Mouse (Mus musculus) adrenal gland, postnatal 36 days (tissue): Measurements from ENCODE around the gene Zfp97. TPM values are rescaled to one million over a fixed set of nuclear protein-coding genes. Genes with fewer than 3 reads are reported as not detected.
"Not testable (repeated sequence)": the region's sequence is repeated elsewhere in the genome, so short reads cannot be mapped to it uniquely, and the experiment has no call there.

Source experiments
- DNase-seq, 2 experiments: peaks; one replicate each; pipeline ENCODE4 v3.0.0; 2021; ENCODE audit warnings: mixed read lengths in 1 of 2
- long read RNA-seq, 2 experiments: library from polyadenylated mRNA; stranded (forward); transcript quantifications; one replicate each; pipeline ENCODE4 v2.0.0; 2021; ENCODE audit warnings: borderline sequencing depth in 2 of 2
- total RNA-seq, 2 experiments: library from RNA; stranded (reverse); gene quantifications; 2 replicates each; pipeline ENCODE4 v1.2.3; 2021

The Zfp97 gene
- 1 to 10 TPM; 3.0 to 4.2 TPM for total RNA-seq
- long read RNA-seq, experiment 1, partial matches to known transcripts, result 0 of 5 reads
- long read RNA-seq, experiment 1, other reads (novel, unspliced or antisense), result 5 of 5 reads
- long read RNA-seq, experiment 2, partial matches to known transcripts, result 0 of 5 reads
- long read RNA-seq, experiment 2, other reads (novel, unspliced or antisense), result 3 of 5 reads

- DNase-seq, result not testable (repeated sequence)
These were observed at the start of gene Zfp97 for GRCm38 (mm10) chr17:17120830-17121502. Zfp97 (plus strand) TSS chr17:17121415.

DNA sequence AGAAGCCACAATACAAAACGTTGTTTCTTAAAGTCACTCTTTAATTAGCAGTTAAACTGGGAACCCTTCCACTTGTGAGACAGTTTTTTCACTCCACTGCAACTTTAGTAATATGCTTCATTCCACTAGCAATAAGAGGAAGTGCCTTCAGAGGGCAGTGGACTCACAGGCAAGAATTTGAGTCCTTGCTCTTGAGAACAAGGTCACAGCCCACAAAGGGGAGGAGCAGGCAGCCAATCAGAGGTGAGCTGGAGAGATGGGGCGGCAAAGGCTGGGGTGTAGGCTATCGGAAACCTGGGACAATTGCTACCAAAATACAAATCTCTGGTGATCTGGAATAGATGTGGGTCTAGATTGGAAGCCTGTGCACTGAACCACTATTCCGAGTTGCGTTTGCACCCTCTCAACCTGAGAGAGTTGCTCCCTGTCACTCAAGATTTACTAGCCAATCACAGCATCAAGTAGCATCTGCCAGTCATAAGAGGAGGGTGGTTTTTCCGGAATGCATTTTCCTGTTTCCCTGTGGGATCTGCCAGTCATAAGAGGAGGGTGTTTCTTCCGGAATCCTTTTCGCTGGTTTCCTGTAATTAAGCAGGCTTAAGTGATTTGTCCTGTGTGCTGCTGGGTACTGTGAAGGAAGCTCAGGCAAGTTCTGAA is 57.7 kb downstream of the Zfp97 start:
- not testable (repeated sequence) for DNase-seq

- DNase-seq, result not testable (repeated sequence)
These were observed 73.5 kb downstream of the Zfp97 start for GRCm38 (mm10) chr17:17194761-17195160.

DNA sequence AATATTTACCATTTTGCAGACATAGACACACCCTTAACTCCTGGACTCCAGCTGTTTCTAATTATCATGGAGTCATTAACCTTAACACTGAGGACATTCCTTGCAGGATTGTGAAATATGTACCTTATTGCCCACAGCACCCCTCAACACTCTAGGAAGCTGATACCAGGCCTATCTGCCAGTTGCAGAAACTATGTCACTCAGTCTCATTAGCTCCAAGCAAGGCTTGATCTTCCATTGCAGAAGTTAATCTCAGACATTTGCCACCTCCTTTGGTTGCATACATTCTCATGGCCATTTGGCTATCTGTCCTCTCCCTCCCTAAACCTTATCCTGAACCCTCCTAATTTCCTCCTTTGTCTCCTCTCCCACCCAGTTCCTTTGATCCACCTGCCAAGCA is 74.0 kb downstream of the Zfp97 start:
- no peak for DNase-seq

DNA sequence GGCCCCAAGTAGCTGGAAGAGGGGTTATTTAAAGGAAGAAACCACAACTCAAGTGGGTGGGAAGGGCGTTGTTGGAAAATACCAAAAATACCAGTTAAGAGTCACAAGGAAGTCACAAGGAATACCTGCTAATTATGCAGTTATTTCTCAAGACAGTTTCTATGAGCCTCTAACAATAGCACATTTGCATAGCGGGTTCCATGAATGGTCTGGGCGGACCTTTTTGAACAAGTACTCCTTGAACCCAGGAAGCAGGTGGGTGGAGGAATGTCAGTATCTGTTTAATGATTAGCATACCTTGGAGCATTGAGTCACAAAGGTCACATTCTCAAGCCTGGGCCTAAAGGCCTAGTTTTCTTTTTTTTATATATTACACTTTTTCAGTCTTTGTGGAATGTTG is 74.9 kb downstream of the Zfp97 start:
- not testable (repeated sequence) for DNase-seq

Other genes starting within 250 kb of the Zfp97 start
- 1 to 10 TPM; 6.1 to 6.8 TPM for gene Zfp960, start 57.3 kb upstream of the Zfp97 start, total RNA-seq